Mouse (Mus musculus) retina, adult 2 months (tissue): ENCODE results near the gene Cend1.

Experiments
- DNase-seq: peaks from one replicate; pipeline ENCODE4 v3.0.0-alpha.2; 2012; ENCODE audit warnings: low read depth, low spot score

The Cend1 gene

GRCm38 (mm10) chr7:141392552-141393222 is 36.6 kb downstream of the Cend1 start:
- no peak for DNase-seq

GRCm38 (mm10) chr7:141391625-141392551 is 37.4 kb downstream of the Cend1 start, which contains the start of gene Taldo1:
Gene Taldo1 (plus strand): TSS chr7:141392199.
- DNase-seq, result peak; percentile 81

- DNase-seq, result no peak
Measured at GRCm38 (mm10) chr7:141390326-141391259, 38.7 kb downstream of the Cend1 start.

- DNase-seq, result no peak
Measured at GRCm38 (mm10) chr7:141388487-141389109, 40.7 kb downstream of the Cend1 start.

- DNase-seq, result no peak
Measured at GRCm38 (mm10) chr7:141387807-141388486, 41.3 kb downstream of the Cend1 start.

GRCm38 (mm10) chr7:141381068-141381835 is 48.0 kb downstream of the Cend1 start:
- DNase-seq, result no peak

- no peak for DNase-seq
Measured at GRCm38 (mm10) chr7:141379584-141379983, 49.7 kb downstream of the Cend1 start.
